Mouse (Mus musculus) MEL (cell line): ENCODE measurements at regions not wholly inside any gene's neighbourhood (a gene's known extent, or its start where the extent isn't known, plus 50 kb on each side); places are given as distances from the start of the nearest gene placed in this dataset.

Experiments used
- DNase-seq: peaks from one replicate; pipeline ENCODE4 v3.0.0; 2011; ENCODE audit warnings: low read depth, low spot score
- H3K27ac ChIP-seq: 2 replicates; pipeline ENCODE4 v1.5.1; 2012; ENCODE audit warnings: low read depth, mild to moderate bottlenecking, control low read depth, low read length, moderate library complexity; ENCODE audit not compliant: control insufficient read depth
- H3K27me3 ChIP-seq, 2 experiments: fragments of 150-350 bp in 1 of 2; sonication (generic) in 1 of 2; 2 replicates each; pipeline ENCODE4 v1.6.1; 2012; ENCODE audit warnings: low read length in 2 of 2, mild to moderate bottlenecking in 2 of 2, improper control_type of control experiment in 1 of 2, moderate library complexity in 1 of 2; ENCODE audit not compliant: insufficient read depth in 2 of 2, control insufficient read depth in 1 of 2
- H3K36me3 ChIP-seq, 2 experiments: 2 replicates each; pipeline ENCODE4 v1.6.1; 2012 to 2014; ENCODE audit warnings: low read length in 2 of 2, improper control_type of control experiment in 1 of 2, inconsistent platforms in 1 of 2, mild to moderate bottlenecking in 1 of 2; ENCODE audit not compliant: insufficient read depth in 2 of 2, control insufficient read depth in 1 of 2
- H3K4me1 ChIP-seq, 2 experiments: fragments of 150-350 bp in 1 of 2; sonication (generic) in 1 of 2; 2 replicates each; pipeline ENCODE4 v1.6.1; 2012; ENCODE audit warnings: low read length in 2 of 2, improper control_type of control experiment in 1 of 2, mild to moderate bottlenecking in 1 of 2; ENCODE audit not compliant: insufficient read depth in 2 of 2, control insufficient read depth in 1 of 2
- H3K4me3 ChIP-seq, 2 experiments: fragments of 150-350 bp in 1 of 2; sonication (generic) in 1 of 2; 2 replicates each; pipeline ENCODE4 v1.5.1; 2012; ENCODE audit warnings: low read depth in 2 of 2, low read length in 2 of 2, mild to moderate bottlenecking in 2 of 2, moderate library complexity in 2 of 2, control low read depth in 1 of 2, improper control_type of control experiment in 1 of 2; ENCODE audit not compliant: control insufficient read depth in 1 of 2, insufficient read depth in 1 of 2
- H3K79me2 ChIP-seq: 2 replicates; pipeline ENCODE4 v1.6.1; 2012; ENCODE audit warnings: mild to moderate bottlenecking, low read length, moderate library complexity; ENCODE audit not compliant: control insufficient read depth, poor library complexity, insufficient read depth
- H3K9ac ChIP-seq: 2 replicates; pipeline ENCODE4 v1.6.1; 2012; ENCODE audit warnings: low read depth, mild to moderate bottlenecking, control low read depth, low read length, moderate library complexity; ENCODE audit not compliant: control insufficient read depth, poor library complexity, severe bottlenecking
- H3K9me3 ChIP-seq: fragments of 150-350 bp; sonication (generic); replicated peaks from 2 replicates; pipeline ENCODE4 v1.6.1; 2012; ENCODE audit warnings: mild to moderate bottlenecking, low read length, improper control_type of control experiment, moderate library complexity; ENCODE audit not compliant: insufficient read depth
- BHLHE40 ChIP-seq: IDR thresholded peaks from 2 replicates; pipeline ENCODE4 v1.6.1; 2012; ENCODE audit warnings: low read depth, mild to moderate bottlenecking, inconsistent platforms, low read length, improper control_type of control experiment, borderline replicate concordance
- CHD1 ChIP-seq: IDR thresholded peaks from 2 replicates; pipeline ENCODE4 v1.6.1; 2012; ENCODE audit warnings: low read depth, mild to moderate bottlenecking, inconsistent platforms, low read length, improper control_type of control experiment
- CTCF ChIP-seq, 3 experiments: IDR thresholded peaks in 2 of 3; conservative IDR thresholded peaks in 1 of 3; 2 replicates each; pipeline ENCODE4 v1.5.1; 2011 to 2012; ENCODE audit warnings: low read length in 3 of 3, low read depth in 2 of 3, mild to moderate bottlenecking in 2 of 3, improper control_type of control experiment in 1 of 3, inconsistent platforms in 1 of 3, mixed read lengths in 1 of 3, moderate library complexity in 1 of 3; ENCODE audit not compliant: control insufficient read depth in 1 of 3, insufficient read depth in 1 of 3, poor library complexity in 1 of 3, severe bottlenecking in 1 of 3
- E2F4 ChIP-seq: IDR thresholded peaks from 2 replicates; pipeline ENCODE4 v1.6.1; 2011; ENCODE audit warnings: low read depth, low read length, improper control_type of control experiment, borderline replicate concordance
- ELF1 ChIP-seq: IDR thresholded peaks from 2 replicates; pipeline ENCODE4 v1.6.1; 2014; ENCODE audit warnings: low read depth, mild to moderate bottlenecking, inconsistent platforms, low read length, improper control_type of control experiment, moderate library complexity
- EP300 ChIP-seq, 2 experiments: IDR thresholded peaks; 2 replicates each; pipeline ENCODE4 v1.6.1; 2011; ENCODE audit warnings: improper control_type of control experiment in 2 of 2, low read length in 2 of 2, low read depth in 1 of 2, mild to moderate bottlenecking in 1 of 2
- GABPA ChIP-seq: IDR thresholded peaks from 2 replicates; pipeline ENCODE4 v1.6.1; 2012; ENCODE audit warnings: low read depth, mild to moderate bottlenecking, inconsistent platforms, low read length, improper control_type of control experiment, moderate library complexity
- GATA1 ChIP-seq: IDR thresholded peaks from 2 replicates; pipeline ENCODE4 v1.6.1; 2011; ENCODE audit warnings: low read depth, low read length, improper control_type of control experiment
- HCFC1 ChIP-seq: IDR thresholded peaks from 2 replicates; pipeline ENCODE4 v1.6.1; 2012; ENCODE audit warnings: low read depth, mild to moderate bottlenecking, inconsistent platforms, low read length, improper control_type of control experiment, moderate library complexity
- KAT2A ChIP-seq: conservative IDR thresholded peaks from 2 replicates; pipeline ENCODE4 v1.6.1; 2012; ENCODE audit warnings: low read depth, low read length, improper control_type of control experiment, inconsistent platforms
- MAFK ChIP-seq: IDR thresholded peaks from 2 replicates; pipeline ENCODE4 v1.6.1; 2011; ENCODE audit warnings: low read depth, mild to moderate bottlenecking, low read length, improper control_type of control experiment, borderline replicate concordance
- MAZ ChIP-seq: IDR thresholded peaks from 2 replicates; pipeline ENCODE4 v1.6.1; 2012; ENCODE audit warnings: low read depth, mild to moderate bottlenecking, inconsistent platforms, low read length, improper control_type of control experiment
- MEF2A ChIP-seq: IDR thresholded peaks from 2 replicates; pipeline ENCODE4 v1.6.1; 2014; ENCODE audit warnings: low read depth, mild to moderate bottlenecking, inconsistent platforms, low read length, improper control_type of control experiment; ENCODE audit not compliant: poor library complexity, insufficient replicate concordance, severe bottlenecking; ENCODE audit errors: extremely low read depth
- MXI1 ChIP-seq: IDR thresholded peaks from 2 replicates; pipeline ENCODE4 v1.6.1; 2011; ENCODE audit warnings: mild to moderate bottlenecking, low read depth, low read length, improper control_type of control experiment
- MYB ChIP-seq: IDR thresholded peaks from 2 replicates; pipeline ENCODE4 v1.6.1; 2011; ENCODE audit warnings: mild to moderate bottlenecking, low read depth, low read length, improper control_type of control experiment
- NRF1 ChIP-seq: IDR thresholded peaks from 2 replicates; pipeline ENCODE4 v1.6.1; 2014; ENCODE audit warnings: low read depth, mild to moderate bottlenecking, inconsistent platforms, low read length, improper control_type of control experiment, moderate library complexity; ENCODE audit not compliant: poor library complexity, insufficient read depth, severe bottlenecking
- POLR2A ChIP-seq, 2 experiments: IDR thresholded peaks; 2 replicates each; pipeline ENCODE4 v1.6.1; 2011 to 2012; ENCODE audit warnings: low read length in 2 of 2, mild to moderate bottlenecking in 2 of 2, control low read depth in 1 of 2, improper control_type of control experiment in 1 of 2, low read depth in 1 of 2, moderate library complexity in 1 of 2; ENCODE audit not compliant: control insufficient read depth in 1 of 2, insufficient read depth in 1 of 2, poor library complexity in 1 of 2
- POLR2AphosphoS5 ChIP-seq: IDR thresholded peaks from 2 replicates; pipeline ENCODE4 v1.6.1; 2012; ENCODE audit warnings: low read depth, borderline replicate concordance, mild to moderate bottlenecking, inconsistent platforms, low read length, moderate library complexity, mixed read lengths
- RCOR1 ChIP-seq: IDR thresholded peaks from 2 replicates; pipeline ENCODE4 v1.6.1; 2012; ENCODE audit warnings: low read depth, mild to moderate bottlenecking, inconsistent platforms, low read length, improper control_type of control experiment
- SMC3 ChIP-seq: IDR thresholded peaks from 2 replicates; pipeline ENCODE4 v1.6.1; 2011; ENCODE audit warnings: low read depth, low read length, improper control_type of control experiment
- TAL1 ChIP-seq: IDR thresholded peaks from 2 replicates; pipeline ENCODE4 v1.6.1; 2012; ENCODE audit warnings: mild to moderate bottlenecking, inconsistent platforms, low read length, moderate library complexity, mixed read lengths
- TBP ChIP-seq: IDR thresholded peaks from 2 replicates; pipeline ENCODE4 v1.8.0; 2011; ENCODE audit warnings: low read depth, low read length, improper control_type of control experiment
- UBTF ChIP-seq: IDR thresholded peaks from 2 replicates; pipeline ENCODE4 v1.6.1; 2012; ENCODE audit warnings: low read depth, mild to moderate bottlenecking, inconsistent platforms, low read length, improper control_type of control experiment, moderate library complexity, borderline replicate concordance; ENCODE audit not compliant: insufficient read depth
- USF2 ChIP-seq, 2 experiments: IDR thresholded peaks; 2 replicates each; pipeline ENCODE4 v1.6.1; 2011 to 2012; ENCODE audit warnings: improper control_type of control experiment in 2 of 2, low read length in 2 of 2, borderline replicate concordance in 1 of 2, inconsistent platforms in 1 of 2, low read depth in 1 of 2, mild to moderate bottlenecking in 1 of 2; ENCODE audit not compliant: insufficient read depth in 1 of 2
- ZC3H11A ChIP-seq: IDR thresholded peaks from 2 replicates; pipeline ENCODE4 v1.6.1; 2012; ENCODE audit warnings: low read depth, mild to moderate bottlenecking, inconsistent platforms, low read length, improper control_type of control experiment
- ZKSCAN1 ChIP-seq: IDR thresholded peaks from 2 replicates; pipeline ENCODE4 v1.6.1; 2012; ENCODE audit warnings: low read depth, mild to moderate bottlenecking, inconsistent platforms, low read length, improper control_type of control experiment, moderate library complexity
- ZMIZ1 ChIP-seq: IDR thresholded peaks from 2 replicates; pipeline ENCODE4 v1.6.1; 2012; ENCODE audit warnings: low read depth, mild to moderate bottlenecking, inconsistent platforms, low read length, improper control_type of control experiment, moderate library complexity
- ZNF384 ChIP-seq: IDR thresholded peaks from 2 replicates; pipeline ENCODE4 v1.6.1; 2012; ENCODE audit warnings: low read depth, mild to moderate bottlenecking, inconsistent platforms, low read length, improper control_type of control experiment

DNA sequence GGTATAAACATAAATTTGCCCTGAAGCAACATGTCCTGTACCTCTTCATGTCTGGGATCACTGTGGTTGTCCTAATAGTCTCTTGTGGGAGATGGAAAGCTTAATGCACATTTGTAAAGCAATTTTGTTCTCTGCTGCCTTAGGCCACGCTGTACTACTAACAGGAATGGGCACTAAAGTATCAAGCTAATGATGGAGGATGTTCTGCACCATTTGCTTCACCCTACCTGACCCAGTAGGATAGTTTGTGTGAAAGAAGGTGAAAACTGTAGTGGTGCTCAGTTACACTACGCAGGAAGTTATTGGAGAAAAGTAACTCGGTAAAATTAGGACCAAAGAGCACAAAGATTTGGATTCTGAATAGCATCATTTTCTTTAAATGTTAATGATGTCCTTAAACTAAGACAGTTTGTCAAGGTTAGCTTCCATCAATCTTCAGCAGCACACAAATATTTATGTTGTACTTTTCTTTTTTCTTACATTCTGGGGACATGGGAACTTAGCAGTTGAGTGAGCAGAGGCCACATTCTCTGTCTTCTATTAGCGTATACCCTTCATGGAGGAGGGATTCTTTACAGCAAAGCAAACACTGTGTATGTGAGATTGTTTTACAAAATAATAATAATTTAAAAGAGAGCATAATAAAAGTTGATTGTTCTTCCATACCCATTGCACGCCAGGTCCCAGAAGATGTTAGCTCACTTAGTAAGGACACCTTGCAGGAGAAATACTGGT lies 591.2 kb downstream of the Edem1 start:
- Histone ChIP-seq H3K4me1 (no peaks in the 10 kb centered on the region), H3K4me3 (no peak overlapping the region)

GRCm38 (mm10) chr6:109433596-109433995 lies 605.2 kb downstream of the Edem1 start:
- Histone ChIP-seq H3K9ac (no peak overlapping the region), H3K27me3 (no peaks in the 10 kb centered on the region), H3K27ac (no peak overlapping the region), H3K4me3 (no peak overlapping the region), H3K36me3 (no peaks in the 10 kb centered on the region), H3K9me3 (no peaks in the 10 kb centered on the region), H3K79me2 (no peaks in the 10 kb centered on the region), H3K4me1 (no peaks in the 10 kb centered on the region)
- DNase-seq: no peak
- no peak for TF ChIP-seq NRF1
- TF ChIP-seq POLR2A (IDR thresholded peaks at IDR 0.05; ENCODE audit: control insufficient read depth in 1 of 2, insufficient read depth in 1 of 2, low read depth in 1 of 2, low read length in 2 of 2, poor library complexity in 1 of 2): no peak
- no peak for TF ChIP-seq MXI1
- TF ChIP-seq GABPA: no peak
- TF ChIP-seq ELF1: no peak
- no peak for TF ChIP-seq POLR2AphosphoS5
- TF ChIP-seq KAT2A: no peak
- no peak for TF ChIP-seq USF2 (IDR thresholded peaks at IDR 0.05; ENCODE audit: borderline replicate concordance in 1 of 2, insufficient read depth in 1 of 2, low read depth in 1 of 2, low read length in 2 of 2)
- no peak for TF ChIP-seq UBTF
- no peak for TF ChIP-seq EP300 (IDR thresholded peaks at IDR 0.05; ENCODE audit: low read depth in 1 of 2, low read length in 2 of 2)
- no peak for TF ChIP-seq BHLHE40
- no peak for TF ChIP-seq CHD1
- TF ChIP-seq TAL1: no peak
- no peak for TF ChIP-seq ZC3H11A
- no peak for TF ChIP-seq CTCF (IDR thresholded peaks at IDR 0.05 in 2 of 3, conservative IDR thresholded peaks at IDR 0.05 in 1 of 3; ENCODE audit: control insufficient read depth in 1 of 3, insufficient read depth in 1 of 3, low read depth in 2 of 3, low read length in 3 of 3, poor library complexity in 1 of 3, severe bottlenecking in 1 of 3)
- no peak for TF ChIP-seq MAFK
- TF ChIP-seq MEF2A: no peak
- TF ChIP-seq TBP: no peak

More for the DNA sequence above, 591.2 kb downstream of the Edem1 start:
- DNase-seq: no peak
- H3K9me3 ChIP-seq: no peaks in the 10 kb centered on the region
- H3K36me3 ChIP-seq: no peaks in the 10 kb centered on the region
- H3K27me3 ChIP-seq: no peaks in the 10 kb centered on the region
- H3K79me2 ChIP-seq: no peaks in the 10 kb centered on the region
- no peak overlapping the region for H3K9ac ChIP-seq
- no peak for TF ChIP-seq MAZ
- TF ChIP-seq KAT2A: no peak
- TF ChIP-seq GATA1: no peak
- TF ChIP-seq ZNF384: no peak
- TF ChIP-seq ZKSCAN1: no peak
- TF ChIP-seq POLR2AphosphoS5: no peak
- no peak for TF ChIP-seq ELF1
- TF ChIP-seq HCFC1: no peak
- TF ChIP-seq ZMIZ1: no peak
- TF ChIP-seq USF2 (IDR thresholded peaks at IDR 0.05; ENCODE audit: borderline replicate concordance in 1 of 2, insufficient read depth in 1 of 2, low read depth in 1 of 2, low read length in 2 of 2): no peak
- TF ChIP-seq GABPA: no peak
- no peak for TF ChIP-seq MYB
- TF ChIP-seq RCOR1: no peak
- TF ChIP-seq E2F4: no peak
- TF ChIP-seq BHLHE40: no peak
- no peak for TF ChIP-seq SMC3
- TF ChIP-seq CTCF (IDR thresholded peaks at IDR 0.05 in 2 of 3, conservative IDR thresholded peaks at IDR 0.05 in 1 of 3; ENCODE audit: control insufficient read depth in 1 of 3, insufficient read depth in 1 of 3, low read depth in 2 of 3, low read length in 3 of 3, poor library complexity in 1 of 3, severe bottlenecking in 1 of 3): no peak
- no peak for TF ChIP-seq MEF2A
- no peak overlapping the region for H3K27ac ChIP-seq
